Mouse (Mus musculus): ENCODE data around the gene Cacna1d. TPM values are rescaled to one million over a fixed set of nuclear protein-coding genes. Genes with fewer than 3 reads are reported as not detected.

Gene Cacna1d
- total RNA-seq, 2 experiments from 2014 or later = 52.3 to 56.0 TPM

DNA sequence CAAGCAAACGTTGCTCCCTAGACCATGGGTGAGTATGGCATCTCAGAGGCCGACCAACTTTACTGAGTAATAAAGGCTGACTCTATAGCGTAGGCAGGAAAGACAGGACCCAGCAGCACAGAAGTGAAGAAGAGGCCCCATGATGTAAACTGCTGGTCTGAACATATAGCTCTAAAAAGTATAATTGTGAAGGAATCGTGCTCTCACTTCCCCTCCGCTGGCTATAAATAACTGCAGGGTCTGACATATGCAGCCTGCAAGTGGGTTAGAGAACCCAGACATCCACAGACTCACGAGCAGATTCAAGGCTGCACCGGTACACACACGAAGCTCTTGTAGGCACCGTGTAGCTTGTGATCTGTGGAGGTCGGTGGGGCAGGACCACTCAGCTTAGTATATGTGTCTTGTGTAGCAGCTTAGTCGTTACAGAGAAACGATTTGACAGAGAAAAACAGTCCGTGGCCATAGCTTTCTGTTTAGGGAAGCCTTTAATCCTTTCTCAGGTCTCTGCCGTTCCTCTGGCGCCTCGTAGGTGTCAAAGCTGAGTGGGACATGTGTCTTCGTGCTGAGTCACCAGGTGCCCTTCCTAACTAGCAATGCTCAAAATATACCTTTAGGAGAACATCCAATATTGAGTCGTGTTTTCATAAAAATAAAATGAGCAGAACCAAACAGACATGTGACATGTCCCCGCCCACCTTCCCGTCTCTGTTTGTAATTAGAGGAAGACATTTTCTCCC lies 366.1 kb downstream of the Cacna1d start:
- Histone ChIP-seq H3K4me3 (no peak overlapping the region), H3K27ac (peak overlapping the region; percentile 86)
- TF ChIP-seq CTCF (IDR thresholded peaks at IDR 0.05) = no peak
- intact Hi-C loops (cut with DNase I) = loop anchor here (1.0 to 5.0 kb wide), 4 partner anchors 72 to 193 kb away; no protein-coding TSS in a partner anchor
- peak; percentile 58 to 60 for DNase-seq (ENCODE audit: extremely low spot score in 1 of 2, low spot score in 2 of 2)

DNA sequence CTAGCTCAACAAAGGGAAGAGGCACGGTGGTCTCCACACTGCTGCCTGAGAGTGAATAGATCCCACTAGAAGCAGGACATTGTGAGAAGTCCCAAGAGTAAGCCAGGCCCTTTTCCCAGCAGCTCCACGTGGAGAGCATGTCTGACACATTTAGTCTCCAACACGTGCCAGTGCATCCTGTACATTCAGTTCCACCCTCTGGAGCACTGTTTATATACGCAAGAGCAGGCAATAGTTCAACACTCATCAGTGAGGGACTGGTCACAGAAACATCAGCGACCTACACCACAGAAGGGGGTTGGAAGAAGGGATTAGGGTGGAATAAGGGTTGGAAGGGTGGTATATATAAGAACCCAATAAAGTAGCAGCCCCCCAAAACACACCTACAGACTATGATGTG lies 371.2 kb downstream of the Cacna1d start:
- intact Hi-C loops (cut with DNase I) = no loop called here
- DNase-seq (ENCODE audit: extremely low spot score in 1 of 2, low spot score in 2 of 2) = no peak
- TF ChIP-seq CTCF (IDR thresholded peaks at IDR 0.05) = no peak
- Histone ChIP-seq H3K27ac (no peak overlapping the region), H3K4me3 (no peak overlapping the region)

GRCm38 (mm10) chr14:30113392-30114108 lies 377.7 kb downstream of the Cacna1d start:
- Histone ChIP-seq H3K27ac (peak overlapping the region; percentile 30; the same call in 1 of the 2 replicates), H3K4me3 (no peak overlapping the region)
- TF ChIP-seq CTCF (IDR thresholded peaks at IDR 0.05) = no peak
- intact Hi-C loops (cut with DNase I) = no loop called here
- DNase-seq (ENCODE audit: extremely low spot score in 1 of 2, low spot score in 2 of 2) = no peak

GRCm38 (mm10) chr14:30109079-30109478 lies 382.2 kb downstream of the Cacna1d start:
- intact Hi-C loops (cut with DNase I) = no loop called here
- no peak overlapping the region for H3K4me3 ChIP-seq
- no peak overlapping the region for H3K27ac ChIP-seq
- no peak for DNase-seq (ENCODE audit: extremely low spot score in 1 of 2, low spot score in 2 of 2)
- TF ChIP-seq CTCF (IDR thresholded peaks at IDR 0.05) = peak; percentile 58

DNA sequence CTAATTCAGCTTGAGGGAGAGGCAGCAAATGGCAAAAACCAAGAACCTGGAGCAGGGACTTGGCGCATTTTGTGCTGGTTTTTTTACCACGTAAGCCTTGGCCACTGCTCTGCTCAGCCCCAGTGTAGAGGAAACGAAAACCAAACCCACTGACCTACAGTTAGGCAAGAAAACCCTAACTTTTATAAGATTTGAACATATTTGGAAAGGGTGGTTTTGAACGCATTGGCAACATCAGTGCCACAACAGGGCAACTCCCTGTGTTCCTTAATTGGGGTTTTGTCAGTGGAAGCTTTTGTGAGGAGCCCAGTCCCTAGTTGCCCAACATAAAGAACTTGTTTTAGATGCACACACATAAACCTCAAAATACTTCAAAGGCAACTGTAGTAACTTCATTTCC lies 384.7 kb downstream of the Cacna1d start:
- no peak overlapping the region for H3K4me3 ChIP-seq

GRCm38 (mm10) chr14:30105551-30105950 lies 385.7 kb downstream of the Cacna1d start:
- no peak for DNase-seq (ENCODE audit: extremely low spot score in 1 of 2, low spot score in 2 of 2)
- TF ChIP-seq CTCF (IDR thresholded peaks at IDR 0.05) = no peak
- Histone ChIP-seq H3K27ac (no peak overlapping the region), H3K4me3 (no peak overlapping the region)
- intact Hi-C loops (cut with DNase I) = no loop called here

More for the DNA sequence above, 384.7 kb downstream of the Cacna1d start:
- DNase-seq (ENCODE audit: extremely low spot score in 1 of 2, low spot score in 2 of 2) = no peak
- no peak overlapping the region for H3K27ac ChIP-seq
- TF ChIP-seq CTCF (IDR thresholded peaks at IDR 0.05) = no peak
- intact Hi-C loops (cut with DNase I) = no loop called here

DNA sequence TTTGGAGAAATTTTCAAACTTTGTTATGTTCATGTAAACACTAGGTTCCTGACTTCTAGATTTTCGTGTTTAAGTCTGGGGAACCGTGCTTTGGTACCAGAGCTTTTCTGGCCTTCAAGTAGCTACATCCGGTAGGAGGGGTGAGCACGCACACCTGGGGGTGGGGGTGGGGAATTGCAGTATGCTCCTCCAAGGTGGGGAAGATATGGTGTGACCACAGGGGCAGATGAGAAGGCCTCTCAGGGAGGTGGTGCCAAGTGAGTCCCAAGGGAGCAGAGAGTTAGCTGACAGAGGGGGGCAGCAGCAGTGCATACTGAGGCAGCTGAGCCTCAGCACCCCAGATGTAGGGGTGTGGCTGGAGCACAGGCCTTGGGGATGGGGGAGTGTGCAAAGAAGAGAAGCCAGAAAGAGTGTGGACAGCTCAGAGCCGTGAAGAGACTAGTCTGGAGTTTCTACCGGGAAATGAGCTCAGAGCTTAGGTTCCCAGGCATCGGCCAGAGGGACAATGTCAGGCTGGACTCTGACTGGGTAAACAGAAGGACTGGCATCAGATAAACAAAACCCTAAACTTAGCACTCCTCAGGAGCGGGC lies 387.2 kb downstream of the Cacna1d start:
- intact Hi-C loops (cut with DNase I) = no loop called here
- TF ChIP-seq CTCF (IDR thresholded peaks at IDR 0.05) = no peak; the same call in 1 of the 2 replicates
- H3K27ac ChIP-seq = no peak overlapping the region
- H3K4me3 ChIP-seq = no peak overlapping the region
- no peak for DNase-seq (ENCODE audit: extremely low spot score in 1 of 2, low spot score in 2 of 2)

DNA sequence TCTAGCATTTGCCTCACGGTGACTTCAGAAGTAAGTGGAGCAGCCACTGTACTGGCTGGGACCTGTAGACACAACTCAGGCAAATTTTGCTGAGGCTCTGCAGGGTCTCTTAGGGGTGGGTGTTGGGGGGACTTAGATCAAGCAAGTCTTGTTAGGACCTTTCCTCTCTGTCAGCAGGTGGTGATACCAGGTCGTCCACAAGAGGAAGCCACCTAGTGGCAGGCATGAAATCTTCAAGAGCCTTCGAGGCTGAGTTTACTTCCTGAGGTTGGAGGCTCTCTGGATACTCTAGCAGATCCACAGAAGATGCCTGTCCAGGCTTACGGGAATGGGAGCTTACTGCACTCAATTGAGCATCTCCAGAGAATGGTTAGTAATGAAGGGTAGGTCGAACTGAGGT lies 394.0 kb downstream of the Cacna1d start:
- TF ChIP-seq CTCF (IDR thresholded peaks at IDR 0.05) = peak; percentile 55
- Histone ChIP-seq H3K27ac (no peak overlapping the region), H3K4me3 (no peak overlapping the region)
- no peak for DNase-seq (ENCODE audit: extremely low spot score in 1 of 2, low spot score in 2 of 2)
- intact Hi-C loops (cut with DNase I) = no loop called here

- TF ChIP-seq CTCF (IDR thresholded peaks at IDR 0.05) = no peak
- intact Hi-C loops (cut with DNase I) = no loop called here
Observed at GRCm38 (mm10) chr14:30092426-30092825, 398.8 kb downstream of the Cacna1d start.

GRCm38 (mm10) chr14:30092021-30092420 lies 399.2 kb downstream of the Cacna1d start:
- TF ChIP-seq CTCF (IDR thresholded peaks at IDR 0.05) = no peak
- Histone ChIP-seq H3K27ac (no peak overlapping the region), H3K4me3 (no peak overlapping the region)
- intact Hi-C loops (cut with DNase I) = no loop called here
- no peak for DNase-seq (ENCODE audit: extremely low spot score in 1 of 2, low spot score in 2 of 2)

More at GRCm38 (mm10) chr14:30092426-30092825, 398.8 kb downstream of the Cacna1d start:
- Histone ChIP-seq H3K27ac (no peak overlapping the region), H3K4me3 (no peak overlapping the region)
- DNase-seq (ENCODE audit: extremely low spot score in 1 of 2, low spot score in 2 of 2) = no peak

- Histone ChIP-seq H3K4me3 (no peak overlapping the region), H3K27ac (no peak overlapping the region)
- TF ChIP-seq CTCF (IDR thresholded peaks at IDR 0.05) = no peak
- intact Hi-C loops (cut with DNase I) = no loop called here
- DNase-seq (ENCODE audit: extremely low spot score in 1 of 2, low spot score in 2 of 2) = no peak
Observed at GRCm38 (mm10) chr14:30079729-30080128, 411.5 kb downstream of the Cacna1d start.
